8 mouse cellular contexts compared by ENCODE assay signal in genomic region chr8:78124248-78124647, GRCm38 (mm10).
DNase-seq lines count a peak whose midpoint lies in the region; ATAC-seq lines count a peak whose summit lies in the region.

No protein-coding gene starts in this region.

- DNase-seq in gastrocnemius, adult 18-20 months (ENCODE audit: low spot score) = peak; percentile 4
- no peak for DNase-seq in gastrocnemius, adult 8-10 months (ENCODE audit: low spot score in 2 of 2)
- DNase-seq in ovary, postnatal 14 days (ENCODE audit: low spot score) = peak; percentile 9
- DNase-seq in ovary, adult 18-20 months (ENCODE audit: low spot score) = no peak
- DNase-seq in embryo, embryonic 10.5 days (ENCODE audit: low spot score) = peak; percentile 61
- peak; percentile 32 for DNase-seq in lung, postnatal 25 days (ENCODE audit: low spot score)
- DNase-seq in layer of hippocampus, adult 9-10 months (ENCODE audit: low spot score) = no peak

- ATAC-seq in erythroid progenitor cell, adult 5-6 weeks (replicated peaks; ENCODE audit: low FRiP score, poor library complexity, severe bottlenecking) = no peak

Comparison
In these comparisons a context has a peak if more than half of its experiments do, and no peak if none do; other contexts are left out.
1. DNase-seq: peak in gastrocnemius, adult 18-20 months (single experiment), ovary, postnatal 14 days (single experiment), embryo, embryonic 10.5 days (single experiment) and lung, postnatal 25 days (single experiment); none in gastrocnemius, adult 8-10 months (0 of 2), ovary, adult 18-20 months (single experiment) and layer of hippocampus, adult 9-10 months (single experiment).